Mouse (Mus musculus) MEL (cell line): ENCODE measurements around the gene Prkaa1. TPM values are rescaled to one million over a fixed set of nuclear protein-coding genes. Genes with fewer than 3 reads are reported as not detected.

Experiments used
- DNase-seq: peaks from one replicate; pipeline ENCODE4 v3.0.0; 2011; ENCODE audit warnings: low read depth, low spot score
- H3K27ac ChIP-seq: 2 replicates; pipeline ENCODE4 v1.5.1; 2012; ENCODE audit warnings: low read depth, mild to moderate bottlenecking, control low read depth, low read length, moderate library complexity; ENCODE audit not compliant: control insufficient read depth
- H3K27me3 ChIP-seq, 2 experiments: fragments of 150-350 bp in 1 of 2; sonication (generic) in 1 of 2; 2 replicates each; pipeline ENCODE4 v1.6.1; 2012; ENCODE audit warnings: low read length in 2 of 2, mild to moderate bottlenecking in 2 of 2, improper control_type of control experiment in 1 of 2, moderate library complexity in 1 of 2; ENCODE audit not compliant: insufficient read depth in 2 of 2, control insufficient read depth in 1 of 2
- H3K36me3 ChIP-seq, 2 experiments: 2 replicates each; pipeline ENCODE4 v1.6.1; 2012 to 2014; ENCODE audit warnings: low read length in 2 of 2, improper control_type of control experiment in 1 of 2, inconsistent platforms in 1 of 2, mild to moderate bottlenecking in 1 of 2; ENCODE audit not compliant: insufficient read depth in 2 of 2, control insufficient read depth in 1 of 2
- H3K4me1 ChIP-seq, 2 experiments: fragments of 150-350 bp in 1 of 2; sonication (generic) in 1 of 2; 2 replicates each; pipeline ENCODE4 v1.6.1; 2012; ENCODE audit warnings: low read length in 2 of 2, improper control_type of control experiment in 1 of 2, mild to moderate bottlenecking in 1 of 2; ENCODE audit not compliant: insufficient read depth in 2 of 2, control insufficient read depth in 1 of 2
- H3K4me3 ChIP-seq, 2 experiments: fragments of 150-350 bp in 1 of 2; sonication (generic) in 1 of 2; 2 replicates each; pipeline ENCODE4 v1.5.1; 2012; ENCODE audit warnings: low read depth in 2 of 2, low read length in 2 of 2, mild to moderate bottlenecking in 2 of 2, moderate library complexity in 2 of 2, control low read depth in 1 of 2, improper control_type of control experiment in 1 of 2; ENCODE audit not compliant: control insufficient read depth in 1 of 2, insufficient read depth in 1 of 2
- H3K79me2 ChIP-seq: 2 replicates; pipeline ENCODE4 v1.6.1; 2012; ENCODE audit warnings: mild to moderate bottlenecking, low read length, moderate library complexity; ENCODE audit not compliant: control insufficient read depth, poor library complexity, insufficient read depth
- H3K9ac ChIP-seq: 2 replicates; pipeline ENCODE4 v1.6.1; 2012; ENCODE audit warnings: low read depth, mild to moderate bottlenecking, control low read depth, low read length, moderate library complexity; ENCODE audit not compliant: control insufficient read depth, poor library complexity, severe bottlenecking
- H3K9me3 ChIP-seq: fragments of 150-350 bp; sonication (generic); replicated peaks from 2 replicates; pipeline ENCODE4 v1.6.1; 2012; ENCODE audit warnings: mild to moderate bottlenecking, low read length, improper control_type of control experiment, moderate library complexity; ENCODE audit not compliant: insufficient read depth
- BHLHE40 ChIP-seq: IDR thresholded peaks from 2 replicates; pipeline ENCODE4 v1.6.1; 2012; ENCODE audit warnings: low read depth, mild to moderate bottlenecking, inconsistent platforms, low read length, improper control_type of control experiment, borderline replicate concordance
- CHD2 ChIP-seq: IDR thresholded peaks from 2 replicates; pipeline ENCODE4 v1.6.1; 2011; ENCODE audit warnings: low read length, improper control_type of control experiment
- EP300 ChIP-seq, 2 experiments: IDR thresholded peaks; 2 replicates each; pipeline ENCODE4 v1.6.1; 2011; ENCODE audit warnings: improper control_type of control experiment in 2 of 2, low read length in 2 of 2, low read depth in 1 of 2, mild to moderate bottlenecking in 1 of 2
- ETS1 ChIP-seq: IDR thresholded peaks from 2 replicates; pipeline ENCODE4 v1.6.1; 2012; ENCODE audit warnings: low read depth, mild to moderate bottlenecking, inconsistent platforms, low read length, improper control_type of control experiment, moderate library complexity
- GABPA ChIP-seq: IDR thresholded peaks from 2 replicates; pipeline ENCODE4 v1.6.1; 2012; ENCODE audit warnings: low read depth, mild to moderate bottlenecking, inconsistent platforms, low read length, improper control_type of control experiment, moderate library complexity
- GATA1 ChIP-seq: IDR thresholded peaks from 2 replicates; pipeline ENCODE4 v1.6.1; 2011; ENCODE audit warnings: low read depth, low read length, improper control_type of control experiment
- HCFC1 ChIP-seq: IDR thresholded peaks from 2 replicates; pipeline ENCODE4 v1.6.1; 2012; ENCODE audit warnings: low read depth, mild to moderate bottlenecking, inconsistent platforms, low read length, improper control_type of control experiment, moderate library complexity
- JUND ChIP-seq: IDR thresholded peaks from 2 replicates; pipeline ENCODE4 v1.6.1; 2011; ENCODE audit warnings: low read depth, mild to moderate bottlenecking, improper control_type of control experiment, low read length
- MAFK ChIP-seq: IDR thresholded peaks from 2 replicates; pipeline ENCODE4 v1.6.1; 2011; ENCODE audit warnings: low read depth, mild to moderate bottlenecking, low read length, improper control_type of control experiment, borderline replicate concordance
- MAX ChIP-seq: IDR thresholded peaks from 2 replicates; pipeline ENCODE4 v1.6.1; 2011; ENCODE audit warnings: low read length, improper control_type of control experiment
- MAZ ChIP-seq: IDR thresholded peaks from 2 replicates; pipeline ENCODE4 v1.6.1; 2012; ENCODE audit warnings: low read depth, mild to moderate bottlenecking, inconsistent platforms, low read length, improper control_type of control experiment
- MEF2A ChIP-seq: IDR thresholded peaks from 2 replicates; pipeline ENCODE4 v1.6.1; 2014; ENCODE audit warnings: low read depth, mild to moderate bottlenecking, inconsistent platforms, low read length, improper control_type of control experiment; ENCODE audit not compliant: poor library complexity, insufficient replicate concordance, severe bottlenecking; ENCODE audit errors: extremely low read depth
- MYC ChIP-seq: IDR thresholded peaks from 2 replicates; pipeline ENCODE4 v1.6.1; 2011; ENCODE audit warnings: low read depth, mild to moderate bottlenecking, low read length, improper control_type of control experiment, moderate library complexity
- POLR2AphosphoS2 ChIP-seq: IDR thresholded peaks from 2 replicates; pipeline ENCODE4 v1.6.1; 2011; ENCODE audit warnings: low read length, improper control_type of control experiment
- POLR2AphosphoS5 ChIP-seq: IDR thresholded peaks from 2 replicates; pipeline ENCODE4 v1.6.1; 2012; ENCODE audit warnings: low read depth, borderline replicate concordance, mild to moderate bottlenecking, inconsistent platforms, low read length, moderate library complexity, mixed read lengths
- RCOR1 ChIP-seq: IDR thresholded peaks from 2 replicates; pipeline ENCODE4 v1.6.1; 2012; ENCODE audit warnings: low read depth, mild to moderate bottlenecking, inconsistent platforms, low read length, improper control_type of control experiment
- SIN3A ChIP-seq: IDR thresholded peaks from 2 replicates; pipeline ENCODE4 v1.6.1; 2012; ENCODE audit warnings: low read length, improper control_type of control experiment, inconsistent platforms
- SMC3 ChIP-seq: IDR thresholded peaks from 2 replicates; pipeline ENCODE4 v1.6.1; 2011; ENCODE audit warnings: low read depth, low read length, improper control_type of control experiment
- TAL1 ChIP-seq: IDR thresholded peaks from 2 replicates; pipeline ENCODE4 v1.6.1; 2012; ENCODE audit warnings: mild to moderate bottlenecking, inconsistent platforms, low read length, moderate library complexity, mixed read lengths
- TBP ChIP-seq: IDR thresholded peaks from 2 replicates; pipeline ENCODE4 v1.8.0; 2011; ENCODE audit warnings: low read depth, low read length, improper control_type of control experiment
- TCF12 ChIP-seq: IDR thresholded peaks from 2 replicates; pipeline ENCODE4 v1.6.1; 2014; ENCODE audit warnings: low read depth, mild to moderate bottlenecking, inconsistent platforms, low read length, improper control_type of control experiment, moderate library complexity
- UBTF ChIP-seq: IDR thresholded peaks from 2 replicates; pipeline ENCODE4 v1.6.1; 2012; ENCODE audit warnings: low read depth, mild to moderate bottlenecking, inconsistent platforms, low read length, improper control_type of control experiment, moderate library complexity, borderline replicate concordance; ENCODE audit not compliant: insufficient read depth
- USF1 ChIP-seq: IDR thresholded peaks from 2 replicates; pipeline ENCODE4 v1.6.1; 2014; ENCODE audit warnings: low read depth, mild to moderate bottlenecking, inconsistent platforms, low read length, improper control_type of control experiment, moderate library complexity
- USF2 ChIP-seq, 2 experiments: IDR thresholded peaks; 2 replicates each; pipeline ENCODE4 v1.6.1; 2011 to 2012; ENCODE audit warnings: improper control_type of control experiment in 2 of 2, low read length in 2 of 2, borderline replicate concordance in 1 of 2, inconsistent platforms in 1 of 2, low read depth in 1 of 2, mild to moderate bottlenecking in 1 of 2; ENCODE audit not compliant: insufficient read depth in 1 of 2
- ZC3H11A ChIP-seq: IDR thresholded peaks from 2 replicates; pipeline ENCODE4 v1.6.1; 2012; ENCODE audit warnings: low read depth, mild to moderate bottlenecking, inconsistent platforms, low read length, improper control_type of control experiment
- ZKSCAN1 ChIP-seq: IDR thresholded peaks from 2 replicates; pipeline ENCODE4 v1.6.1; 2012; ENCODE audit warnings: low read depth, mild to moderate bottlenecking, inconsistent platforms, low read length, improper control_type of control experiment, moderate library complexity
- ZMIZ1 ChIP-seq: IDR thresholded peaks from 2 replicates; pipeline ENCODE4 v1.6.1; 2012; ENCODE audit warnings: low read depth, mild to moderate bottlenecking, inconsistent platforms, low read length, improper control_type of control experiment, moderate library complexity
- ZNF384 ChIP-seq: IDR thresholded peaks from 2 replicates; pipeline ENCODE4 v1.6.1; 2012; ENCODE audit warnings: low read depth, mild to moderate bottlenecking, inconsistent platforms, low read length, improper control_type of control experiment
- polyA plus RNA-seq, 2 experiments: library from polyadenylated mRNA; stranded (reverse) in 1 of 2; unstranded in 1 of 2; fragments of >175 nt in 1 of 2; fragments of >200 nt in 1 of 2; gene quantifications; 2 replicates each; pipeline versions ENCODE4 v1.2.1 to v1.2.4; 2012; ENCODE audit warnings: low replicate concordance in 2 of 2, low read depth in 1 of 2; ENCODE audit not compliant: insufficient read length in 2 of 2, insufficient read depth in 1 of 2, missing spikeins in 1 of 2
- total RNA-seq: library from RNA; depleted of rRNA; stranded (reverse); fragments of 300-350 nt; gene quantifications from 2 replicates; pipeline ENCODE4 v1.2.3, GENCODE M21; 2012

Prkaa1 gene
- total and polyA plus RNA-seq, 3 experiments = 18.3 to 23.0 TPM; not detected in 1

DNA sequence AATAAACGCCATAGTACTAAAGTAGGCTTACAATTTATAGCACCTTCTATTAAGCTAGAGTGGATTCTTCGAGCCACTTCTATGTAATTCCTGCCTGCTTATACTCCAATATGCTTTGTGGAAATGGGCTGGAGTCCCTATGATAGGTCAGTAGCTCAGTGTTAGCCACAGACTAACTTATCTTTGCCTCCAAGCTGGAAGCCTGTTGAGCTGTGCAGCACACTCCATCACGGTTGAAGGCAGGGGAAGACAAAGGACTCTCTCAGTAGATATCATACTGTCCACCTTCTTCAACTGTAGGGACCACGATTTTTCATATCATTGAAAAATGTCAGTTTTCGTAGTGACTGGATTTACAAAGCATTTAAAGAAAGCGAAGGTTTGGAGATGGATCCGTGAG lies 3.8 kb upstream of the Prkaa1 start:
- peak; percentile 85 for DNase-seq
- peak overlapping the region; percentile 51 for H3K9ac ChIP-seq
- H3K79me2 ChIP-seq = peaks cover 10% of the 10 kb centered on the region
- TF ChIP-seq ZNF384 = 0 out of 2 replicates have a peak, but pooled peaks have one; percentile 3
- TF ChIP-seq TBP = peak; percentile 46; the same call in 1 of the 2 replicates
- TF ChIP-seq MAX = peak; percentile 32; the same call in 1 of the 2 replicates
- TF ChIP-seq TCF12 = peak; percentile 82
- TF ChIP-seq EP300 (IDR thresholded peaks at IDR 0.05; ENCODE audit: low read depth in 1 of 2, low read length in 2 of 2) = peak in 1 of 2 experiments; percentile 78; a peak in 3 of 4 replicates
- TF ChIP-seq USF2 (IDR thresholded peaks at IDR 0.05; ENCODE audit: borderline replicate concordance in 1 of 2, insufficient read depth in 1 of 2, low read depth in 1 of 2, low read length in 2 of 2) = no peak
- no peak for TF ChIP-seq POLR2AphosphoS2
- peak; percentile 87 for TF ChIP-seq TAL1
- 0 out of 2 replicates have a peak, but pooled peaks have one; percentile 5 for TF ChIP-seq MAZ
- peak; percentile 74; the same call in 1 of the 2 replicates for TF ChIP-seq GATA1
- TF ChIP-seq RCOR1 = peak; percentile 66
- no peak for TF ChIP-seq POLR2AphosphoS5
- TF ChIP-seq JUND = peak; percentile 50; the same call in 1 of the 2 replicates
- TF ChIP-seq, all 39 proteins: peak for 10
- Histone ChIP-seq H3K36me3 (peaks cover 0 to 33% of the 10 kb centered on the region in 2 experiments; a peak in 2 of 4 replicates), H3K9me3 (no peaks in the 10 kb centered on the region), H3K27ac (peak overlapping the region; percentile 95), H3K27me3 (no peaks in the 10 kb centered on the region), H3K4me3 (peak overlapping the region; percentile 7 to 40; a peak in 3 of 4 replicates), H3K4me1 (peaks cover 23 to 26% of the 10 kb centered on the region in 2 experiments)

DNA sequence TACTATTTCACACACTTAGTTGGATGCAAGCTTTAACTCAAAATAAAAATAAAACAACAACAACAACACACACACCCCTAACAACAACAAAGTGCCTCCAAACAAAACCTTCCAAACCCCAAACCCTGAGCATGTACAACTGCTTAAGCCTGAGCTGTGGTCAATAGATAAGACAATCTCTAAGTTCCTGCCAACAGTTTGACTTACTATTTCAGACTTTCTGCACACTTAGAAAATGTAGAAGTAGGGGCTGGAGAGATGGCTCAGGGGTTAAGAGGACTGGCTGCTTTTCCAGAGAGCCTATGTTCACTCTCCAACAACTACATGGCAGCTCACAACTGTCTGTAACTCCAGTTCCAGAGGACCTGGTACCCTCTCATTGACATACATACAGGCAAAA lies 3.3 kb upstream of the Prkaa1 start:
- Histone ChIP-seq H3K36me3 (peaks cover 0 to 36% of the 10 kb centered on the region in 2 experiments; a peak in 2 of 4 replicates), H3K27me3 (no peaks in the 10 kb centered on the region), H3K4me1 (peaks cover 23 to 30% of the 10 kb centered on the region in 2 experiments), H3K9me3 (no peaks in the 10 kb centered on the region), H3K4me3 (peak overlapping the region in 1 of 2 experiments; percentile 40; a peak in 2 of 4 replicates), H3K27ac (peak overlapping the region; percentile 95), H3K79me2 (peaks cover 15% of the 10 kb centered on the region), H3K9ac (no peak overlapping the region)
- DNase-seq = peak; percentile 89
- TF ChIP-seq BHLHE40 (peak; percentile 78; the same call in 1 of the 2 replicates), HCFC1 (0 out of 2 replicates have a peak, but pooled peaks have one; percentile 17), MEF2A (peak; percentile 66), RCOR1 (peak; percentile 64), CHD2 (no peak), EP300 (IDR thresholded peaks at IDR 0.05; ENCODE audit: low read depth in 1 of 2, low read length in 2 of 2) (peak; percentile 92 to 97), TAL1 (peak; percentile 82), USF2 (IDR thresholded peaks at IDR 0.05; ENCODE audit: borderline replicate concordance in 1 of 2, insufficient read depth in 1 of 2, low read depth in 1 of 2, low read length in 2 of 2) (no peak), ZNF384 (peak; percentile 17; the same call in 1 of the 2 replicates), SIN3A (peak; percentile 73), ZMIZ1 (no peak), MYC (no peak), UBTF (no peak), ETS1 (peak; percentile 80), GABPA (no peak), TCF12 (peak; percentile 92), GATA1 (peak; percentile 97), USF1 (no peak), MAFK (no peak), ZKSCAN1 (no peak), TBP (peak; percentile 78), MAX (no peak), SMC3 (no peak), ZC3H11A (no peak)
